Mouse (Mus musculus) left cerebral cortex, adult 11 months (tissue): ENCODE data around the gene D230025D16Rik.

ENCODE experiments used
- DNase-seq: peaks from one replicate; pipeline ENCODE4 v3.0.0; 2022; ENCODE audit warnings: low spot score

The D230025D16Rik gene

DNA sequence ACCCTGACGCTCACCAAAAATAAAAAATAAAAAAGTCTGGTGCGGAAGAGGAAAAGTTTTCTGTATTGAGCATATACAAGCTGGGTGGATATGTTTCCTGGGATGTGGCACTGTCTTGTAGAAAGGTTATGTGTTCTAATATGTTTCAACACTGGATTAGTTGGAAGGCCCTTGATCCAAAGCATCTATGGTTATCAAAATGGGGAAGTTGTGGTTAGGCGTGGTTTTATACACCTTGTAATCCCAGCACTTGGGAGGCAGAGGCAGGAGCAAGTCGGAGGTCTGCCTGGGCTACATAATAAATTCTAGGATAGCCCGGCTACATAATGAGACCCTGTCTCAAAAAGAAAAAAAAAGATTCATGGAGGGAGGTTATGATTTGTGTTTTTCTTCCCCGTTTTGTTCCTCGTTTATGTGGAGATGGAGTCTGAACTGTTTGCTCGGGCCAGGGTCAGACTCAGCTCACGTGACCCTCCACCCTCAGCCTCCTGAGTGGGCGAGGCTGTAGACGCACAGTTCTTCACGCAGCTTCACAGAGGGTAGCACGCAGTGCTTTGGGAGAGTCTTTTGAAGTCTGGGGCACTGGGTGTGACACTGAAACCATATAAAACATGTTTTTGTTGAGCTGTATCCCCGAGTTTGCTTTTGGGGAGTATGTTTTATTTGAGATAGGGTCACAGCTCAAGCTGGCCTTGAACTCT is 12.6 kb downstream of the D230025D16Rik start:
- no peak for DNase-seq

DNA sequence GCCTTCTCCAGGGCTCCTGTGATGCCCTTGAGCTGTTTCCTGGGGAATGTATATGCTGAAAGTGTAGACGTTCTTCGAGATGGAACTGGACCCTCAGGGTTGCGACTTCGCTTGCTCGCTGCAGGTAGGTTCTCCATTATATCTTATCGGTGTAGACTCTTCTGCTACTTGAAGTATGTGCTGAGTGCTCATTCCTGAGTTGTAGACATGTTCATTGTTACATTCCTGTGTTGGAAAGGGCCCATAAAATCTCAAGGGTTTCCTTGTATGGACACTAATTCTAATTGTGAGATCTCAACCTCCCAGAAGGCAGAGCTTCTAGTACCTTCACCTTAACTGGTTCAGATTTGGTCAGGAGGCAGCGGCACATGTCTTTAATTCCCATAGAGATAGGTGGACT is 16.1 kb downstream of the D230025D16Rik start:
- DNase-seq, result no peak

DNA sequence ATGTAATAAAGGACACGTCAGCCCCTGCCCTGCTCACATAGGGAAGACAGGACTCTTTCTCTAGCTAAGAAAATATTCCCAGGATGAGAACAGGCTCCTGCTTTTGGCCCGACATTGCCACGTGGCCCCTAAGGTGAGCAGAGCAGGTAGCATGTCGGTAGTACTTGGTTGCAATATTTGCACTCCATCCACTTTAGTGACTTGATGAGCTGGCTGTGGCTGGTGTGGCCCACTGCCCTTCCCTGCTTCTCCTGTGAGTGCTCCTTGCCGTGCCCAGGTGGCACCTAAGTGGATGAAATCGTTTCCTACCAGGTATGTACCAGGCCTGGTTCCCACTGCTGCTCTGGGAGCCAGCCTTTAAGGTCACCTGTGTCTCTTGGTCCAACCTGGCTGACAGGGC is 27.0 kb downstream of the D230025D16Rik start:
- DNase-seq, result no peak

DNA sequence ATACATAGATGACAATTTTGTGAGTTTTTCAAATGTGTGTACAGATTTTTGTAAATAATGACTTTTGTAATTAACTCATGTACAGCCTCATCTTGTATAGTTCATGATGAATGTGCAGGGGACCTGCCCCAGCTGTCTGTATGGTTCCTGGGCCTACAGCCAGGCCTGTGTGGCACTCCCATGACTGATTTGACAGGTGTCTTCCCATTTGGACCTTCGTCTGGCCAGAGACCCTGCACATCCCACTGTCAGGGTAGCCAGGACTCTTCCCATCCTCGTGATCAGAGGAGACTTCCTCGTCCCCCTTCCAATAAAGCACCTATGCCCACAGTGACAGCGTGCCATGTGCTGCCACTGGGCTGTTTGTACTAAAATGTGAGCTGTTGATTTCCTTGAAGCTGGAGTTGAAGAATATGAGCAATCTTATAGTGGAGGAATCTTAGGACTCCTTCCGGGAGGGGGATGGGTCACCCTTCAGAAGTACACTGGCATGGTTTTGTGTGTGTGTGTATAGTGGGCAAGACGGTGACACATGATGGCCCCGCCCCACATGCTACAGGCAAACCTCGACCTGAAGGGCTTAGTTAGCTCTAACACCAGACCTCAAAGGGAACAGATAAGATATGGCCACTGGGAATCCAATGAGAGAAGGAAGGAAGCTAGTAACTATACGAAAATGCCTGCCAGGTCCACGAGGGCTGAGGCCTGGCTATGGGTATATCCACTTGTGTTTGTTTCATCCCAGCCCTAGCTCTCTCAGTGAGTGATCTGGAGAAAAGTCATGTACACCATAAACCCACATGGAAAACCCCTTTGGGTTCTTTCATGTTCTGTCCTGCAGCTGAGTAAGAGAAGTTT is 28.0 kb downstream of the D230025D16Rik start:
- no peak for DNase-seq

DNA sequence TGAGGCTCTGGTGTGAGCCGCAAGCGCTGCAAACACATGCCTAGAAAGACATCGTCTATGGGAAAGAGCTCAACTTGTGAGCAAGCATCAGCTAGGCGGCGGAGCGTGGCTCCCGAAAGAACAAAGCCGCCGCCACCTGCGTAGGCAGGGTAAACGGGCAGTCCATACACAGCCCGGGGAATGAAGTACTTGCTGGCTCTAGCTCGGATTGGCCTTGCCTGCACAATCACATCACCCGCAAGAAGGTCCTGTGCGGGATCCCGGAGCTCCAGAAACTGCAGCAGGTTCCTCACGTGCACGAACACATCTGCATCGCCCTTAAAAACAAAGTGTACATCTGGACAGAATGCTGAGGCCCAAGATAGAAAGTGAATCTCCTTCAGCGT is 28.8 kb downstream of the D230025D16Rik start:
- no peak for DNase-seq

DNA sequence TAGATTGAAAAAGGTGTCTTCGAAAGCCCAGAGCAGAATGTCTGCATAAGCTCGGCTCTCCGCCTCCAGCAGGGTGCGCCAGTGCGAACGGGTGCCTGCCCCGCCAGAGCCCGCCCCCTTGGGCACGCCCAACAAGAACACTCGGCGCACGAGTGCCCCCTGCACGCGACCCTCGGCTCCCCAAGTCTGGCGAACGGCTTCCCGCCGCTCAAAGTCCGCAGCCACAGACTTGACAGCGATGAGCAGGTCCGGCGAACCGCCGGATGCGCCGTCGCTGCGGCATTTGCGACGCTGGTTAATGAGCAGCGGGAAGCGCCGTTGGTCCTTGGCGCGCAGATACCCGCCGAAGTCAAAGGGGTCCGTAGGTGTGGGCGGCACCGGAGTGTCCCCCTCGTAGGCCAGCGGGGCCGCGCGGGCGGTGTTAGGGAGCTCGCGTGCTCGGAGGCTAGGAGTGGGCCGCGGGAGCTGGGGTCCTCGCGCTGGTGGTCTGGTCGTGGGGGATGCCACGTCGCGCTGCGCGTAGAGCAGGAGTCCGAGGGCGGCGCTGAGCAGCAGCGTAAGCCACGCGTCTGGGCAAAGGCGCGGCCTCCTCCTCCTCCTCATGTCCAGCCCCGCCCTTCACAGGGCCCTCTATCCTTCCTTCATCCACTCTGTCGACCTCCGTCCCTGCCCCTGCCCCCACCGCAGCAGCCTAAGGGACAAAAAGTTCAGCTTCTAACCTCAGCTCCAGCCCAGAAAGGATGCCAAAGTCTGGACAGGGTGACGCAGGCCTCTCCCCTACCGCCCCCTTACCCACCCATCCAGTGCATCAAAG is 29.4 kb downstream of the D230025D16Rik start:
- peak; percentile 87 for DNase-seq

DNA sequence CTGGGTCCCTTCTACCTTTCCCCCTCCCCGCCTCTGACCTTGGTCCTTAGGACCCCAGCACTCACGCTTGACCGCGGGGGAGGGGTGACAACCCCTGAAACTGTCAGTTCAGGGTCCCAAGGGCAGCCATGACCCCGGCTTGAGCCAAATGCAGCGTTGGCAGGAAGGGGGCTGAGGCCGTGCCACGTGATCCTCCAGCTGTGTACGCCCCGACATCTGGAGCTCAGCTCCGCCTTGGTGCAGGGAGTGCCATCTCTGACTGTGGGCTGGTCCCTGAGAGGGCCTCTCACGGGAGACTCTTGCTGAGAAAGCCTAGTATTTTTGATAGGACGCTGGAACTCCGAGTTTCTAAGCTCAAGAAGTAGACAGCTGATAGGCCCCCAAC is 30.0 kb downstream of the D230025D16Rik start, which contains the start of gene B3gnt9:
B3gnt9 (minus strand) TSS at position 188 of the 385 bp plus-strand sequence.
- no peak for DNase-seq

DNA sequence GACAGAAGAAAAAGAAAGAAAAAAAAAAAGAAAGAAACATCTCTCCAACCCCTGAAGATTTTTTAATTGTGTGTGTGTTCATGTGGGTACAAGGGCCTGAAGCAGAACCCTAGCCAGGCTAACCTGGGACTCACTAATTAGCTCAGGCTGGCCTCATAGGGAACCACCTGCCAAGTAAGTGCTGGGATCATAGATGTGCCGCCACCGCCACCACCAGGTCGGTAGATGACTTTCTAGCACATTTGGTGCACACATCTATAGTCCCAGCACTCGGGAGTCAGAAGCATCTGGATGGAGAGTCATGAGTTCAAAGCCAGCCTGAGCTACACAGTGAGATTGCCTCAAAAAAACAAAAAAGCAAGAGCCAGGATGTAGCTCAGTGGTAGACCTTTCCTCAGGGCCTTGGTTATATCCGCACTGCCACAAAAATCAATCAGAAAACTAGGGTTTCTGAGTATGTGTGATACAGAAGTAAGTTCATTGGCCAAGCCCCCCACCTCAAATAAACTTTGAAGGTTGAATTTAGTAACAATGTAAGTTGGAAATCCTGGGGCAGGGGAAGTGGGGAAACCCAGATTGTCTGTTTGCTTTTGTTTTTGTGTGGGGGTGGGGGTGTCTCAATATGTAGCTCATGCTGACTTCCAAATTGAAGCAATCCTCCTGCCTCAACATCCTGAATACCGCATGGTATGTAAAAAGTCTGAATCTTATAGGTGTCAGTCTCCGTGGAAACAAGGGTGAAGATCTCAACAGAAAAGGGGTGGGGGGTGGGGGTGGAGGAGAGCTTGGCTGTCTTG is 32.6 kb downstream of the D230025D16Rik start:
- DNase-seq, result no peak

DNA sequence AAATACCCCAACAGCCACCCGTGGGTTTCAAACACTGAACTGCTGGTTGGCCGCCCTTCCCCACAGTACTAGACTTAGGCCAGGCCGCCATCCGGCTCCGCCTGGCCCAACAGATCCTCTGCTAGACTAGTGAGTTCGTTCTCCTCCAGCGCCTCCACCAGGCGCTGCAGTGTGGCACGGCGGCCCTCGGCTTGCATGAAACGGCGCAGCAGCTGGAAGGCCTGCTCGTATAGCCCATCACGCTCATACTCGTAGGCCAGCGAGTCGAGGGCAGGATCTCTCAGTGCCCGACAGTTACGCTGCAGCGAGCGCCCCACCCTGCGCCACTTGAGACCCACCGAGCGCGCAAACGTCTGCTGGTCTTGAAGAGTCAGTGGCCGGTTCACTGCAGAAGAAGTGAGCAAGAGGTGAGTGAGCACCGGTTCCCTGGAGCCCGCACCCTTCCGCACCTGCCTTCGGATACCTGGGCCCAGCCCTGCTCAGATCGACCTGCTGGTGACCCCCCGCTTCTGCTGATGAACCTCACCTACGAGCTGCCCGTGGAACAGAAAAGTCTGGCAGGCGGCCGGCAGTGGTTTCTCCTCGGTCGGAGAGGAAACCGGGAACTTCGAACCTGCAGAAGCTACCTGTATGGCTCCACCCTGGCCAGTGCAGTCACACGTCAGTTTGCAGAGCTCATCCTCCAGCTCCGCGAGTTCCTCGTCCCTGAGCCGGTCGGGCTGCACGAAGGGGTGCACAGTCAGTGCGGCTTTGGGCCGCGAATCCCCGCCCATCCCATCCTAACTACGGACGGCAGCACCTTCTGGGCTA is 34.2 kb downstream of the D230025D16Rik start:
- DNase-seq, result no peak

DNA sequence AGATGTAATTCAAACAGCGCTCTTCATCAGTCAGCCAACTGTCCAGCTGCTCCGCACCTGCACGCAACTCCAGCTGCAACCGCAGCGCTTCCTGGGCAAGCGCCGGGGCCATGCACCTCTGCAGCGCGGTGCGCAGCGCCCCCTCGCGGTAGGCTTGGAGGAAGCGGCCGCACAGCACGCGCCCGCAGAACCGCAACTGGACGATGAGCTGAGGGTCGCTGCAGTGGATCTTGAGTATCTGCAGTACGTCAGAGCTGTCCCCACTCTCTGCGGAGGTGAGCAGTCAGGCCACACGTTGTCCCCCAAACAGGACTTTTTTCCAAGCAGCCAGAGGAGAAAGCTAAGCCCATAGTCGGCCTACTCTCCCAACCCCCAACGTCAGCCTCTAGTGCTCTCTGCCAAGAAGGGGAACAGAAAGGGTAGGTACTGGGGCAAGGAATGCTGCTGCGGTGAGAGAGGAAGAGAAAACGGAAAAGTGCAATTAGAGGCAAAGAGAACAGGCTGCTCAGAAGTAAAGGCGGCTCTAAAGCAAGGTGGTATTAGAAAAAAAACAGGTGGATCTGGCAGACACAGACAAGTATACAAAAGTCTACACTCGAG is 34.9 kb downstream of the D230025D16Rik start:
- DNase-seq, result no peak

DNA sequence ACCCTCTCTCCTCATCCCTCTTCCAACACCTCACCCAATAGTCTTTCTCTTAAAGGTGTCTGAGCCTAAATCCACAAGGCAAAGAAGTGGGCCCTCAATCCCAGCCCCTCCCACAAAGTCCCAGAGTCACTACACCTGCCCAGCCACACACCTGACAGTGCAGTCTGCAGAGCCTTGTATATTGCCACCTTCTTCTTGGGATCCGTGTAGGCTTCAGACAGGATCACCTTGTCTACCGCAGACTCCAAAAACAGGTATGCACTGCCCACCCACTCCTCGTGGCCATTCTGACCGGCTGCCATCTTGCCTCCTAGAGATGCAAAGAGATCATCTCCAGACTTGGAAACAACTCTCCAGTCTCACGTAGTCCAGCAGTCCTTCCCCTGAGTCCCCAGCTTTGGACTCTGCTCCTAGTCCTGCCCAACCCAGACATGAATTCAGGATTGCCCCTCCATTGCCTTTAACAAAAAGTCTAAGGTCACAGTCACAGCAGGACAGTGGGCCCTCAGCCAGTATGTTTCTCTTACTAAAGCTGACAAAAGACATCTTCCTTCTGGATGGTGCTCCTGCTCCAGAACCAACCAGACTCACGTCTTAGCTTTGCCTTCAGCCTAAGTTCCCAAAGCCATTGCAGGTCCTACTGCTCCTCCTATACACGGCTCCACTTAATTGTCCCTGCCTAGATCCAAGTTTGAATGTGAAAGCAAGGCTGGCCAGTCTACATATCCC is 35.6 kb downstream of the D230025D16Rik start:
- no peak for DNase-seq

DNA sequence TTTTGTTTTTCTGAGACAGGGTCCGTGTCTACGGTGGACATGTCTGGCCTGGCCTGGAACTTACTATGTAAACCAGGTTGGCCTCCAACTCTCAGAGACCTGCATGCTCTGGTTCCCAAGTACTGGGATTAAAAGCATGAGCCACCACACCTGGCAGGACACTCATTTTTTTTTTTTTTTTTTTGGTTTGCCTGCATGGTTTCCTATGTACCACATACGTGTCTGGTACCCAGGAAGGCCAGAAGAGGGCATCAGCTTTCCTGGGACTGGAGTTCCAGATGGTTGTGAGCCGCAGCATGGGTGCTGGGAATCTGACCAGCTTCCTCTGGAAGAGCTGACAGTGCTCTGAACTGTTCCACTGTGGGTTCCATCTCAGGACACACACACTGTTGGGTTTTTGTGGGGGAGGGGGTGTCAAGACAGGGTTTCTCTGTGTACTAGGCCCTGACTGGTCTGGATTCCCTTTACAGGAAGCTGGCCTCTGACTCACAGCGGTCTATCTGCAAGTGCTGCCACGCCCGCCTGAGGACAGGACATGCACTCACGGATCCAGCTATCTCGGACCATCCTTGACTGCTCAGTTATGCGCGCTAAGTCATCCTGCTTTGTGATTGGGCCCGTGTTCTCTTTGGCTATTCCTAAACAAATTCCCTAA is 36.5 kb downstream of the D230025D16Rik start:
- no peak for DNase-seq

DNA sequence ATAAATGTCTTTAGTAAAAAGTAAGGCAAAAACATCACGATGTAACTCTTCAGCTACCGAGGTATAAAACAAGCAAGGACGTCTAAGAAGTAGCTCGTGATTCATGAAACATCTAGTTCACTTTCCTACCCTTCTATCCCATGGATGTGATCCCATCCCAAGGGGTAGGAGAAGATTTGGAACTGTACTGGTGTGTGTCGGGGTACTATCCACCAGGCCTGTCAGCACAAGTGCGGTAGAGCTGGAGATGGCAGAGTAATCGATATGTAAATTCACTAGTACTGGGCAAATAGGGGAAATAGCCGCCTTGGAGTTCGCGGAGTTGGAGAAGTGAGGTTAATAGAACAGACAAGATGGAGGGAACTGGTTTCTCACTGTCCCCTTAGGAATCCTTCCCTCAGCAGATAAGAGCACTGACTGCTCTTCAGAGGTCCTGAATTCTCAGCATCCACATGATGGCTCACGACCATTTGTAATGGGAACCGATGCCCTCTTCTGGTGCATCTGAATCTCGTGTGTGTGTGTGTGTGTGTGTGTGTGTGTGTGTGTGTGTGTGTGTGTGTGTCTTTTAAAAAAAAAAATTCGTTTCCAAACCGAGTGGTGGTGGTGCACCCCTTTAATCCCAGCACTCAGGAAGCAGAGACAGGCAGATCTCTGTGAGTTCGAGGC is 38.4 kb downstream of the D230025D16Rik start:
- no peak for DNase-seq

DNA sequence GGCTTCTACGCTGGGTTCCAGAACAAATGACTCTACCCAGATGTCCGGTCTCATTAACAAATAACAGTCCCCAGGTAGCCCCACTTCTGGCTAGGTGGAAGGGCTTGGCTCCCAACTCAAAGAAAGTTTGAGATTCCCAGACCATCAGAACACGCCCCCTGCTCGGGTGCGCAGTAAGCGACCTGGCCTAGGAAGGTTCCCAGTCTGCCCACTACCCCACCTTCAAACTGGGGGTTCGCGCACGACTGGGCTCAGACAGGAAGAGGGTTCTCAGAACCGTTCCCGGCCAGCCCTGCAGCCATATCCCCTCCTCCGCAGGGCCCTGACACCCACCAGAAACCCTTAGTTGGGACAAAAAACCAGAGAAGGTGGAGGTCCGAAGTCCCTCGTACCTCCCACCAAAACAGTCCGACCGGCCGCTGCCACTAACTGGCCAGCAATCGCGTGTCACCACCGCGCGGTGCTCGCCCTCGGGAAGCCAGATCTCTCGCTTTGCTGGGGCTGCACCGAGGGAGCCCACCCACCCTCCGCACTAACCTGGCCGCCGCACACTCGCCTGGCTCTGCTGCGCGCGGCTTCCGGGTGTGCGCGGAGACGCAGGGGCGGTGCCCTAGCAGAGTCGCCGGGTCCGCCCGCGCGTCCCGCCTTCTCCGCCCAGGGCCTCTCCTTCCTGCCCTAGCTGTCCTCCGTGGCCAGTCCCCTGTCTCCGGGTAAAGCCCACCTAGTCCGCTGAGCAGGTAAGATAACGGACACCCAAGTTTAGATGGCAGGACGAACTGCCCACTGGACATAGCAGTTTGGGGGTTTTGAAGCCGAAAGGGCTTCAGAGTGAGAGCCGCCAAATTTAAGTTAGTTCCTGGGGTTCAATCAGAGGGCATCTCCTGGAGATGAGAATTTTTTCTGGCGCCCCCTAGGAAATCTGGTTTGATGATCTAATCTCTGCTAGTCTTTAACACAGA is 39.4 kb downstream of the D230025D16Rik start, which contains the start of the genes Tradd and Fbxl8:
Tradd (minus strand) TSS at position 586 of the 959 bp plus-strand sequence.
Fbxl8 (plus strand) TSS at position 625 of the 959 bp plus-strand sequence.
- no peak for DNase-seq

DNA sequence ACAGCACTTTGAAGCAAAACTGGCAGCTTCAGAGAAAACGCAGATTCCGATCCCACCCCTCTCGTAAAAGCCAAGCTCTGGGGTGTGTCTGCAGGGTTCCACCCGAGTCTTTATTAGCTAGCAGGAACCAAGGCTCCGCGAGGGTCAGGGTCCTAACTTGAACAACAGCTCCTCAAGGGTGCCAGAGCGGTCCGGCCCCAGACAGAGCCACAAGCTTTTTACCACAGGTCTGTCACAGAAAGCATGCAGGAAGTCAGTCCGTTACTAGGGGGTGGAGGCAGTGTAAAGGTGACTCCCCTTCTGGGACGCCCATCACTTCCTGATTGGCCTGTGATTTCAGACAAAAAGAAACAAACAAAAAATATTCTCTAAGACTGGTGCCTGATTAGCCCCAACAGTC is 40.2 kb downstream of the D230025D16Rik start:
- DNase-seq, result no peak

DNA sequence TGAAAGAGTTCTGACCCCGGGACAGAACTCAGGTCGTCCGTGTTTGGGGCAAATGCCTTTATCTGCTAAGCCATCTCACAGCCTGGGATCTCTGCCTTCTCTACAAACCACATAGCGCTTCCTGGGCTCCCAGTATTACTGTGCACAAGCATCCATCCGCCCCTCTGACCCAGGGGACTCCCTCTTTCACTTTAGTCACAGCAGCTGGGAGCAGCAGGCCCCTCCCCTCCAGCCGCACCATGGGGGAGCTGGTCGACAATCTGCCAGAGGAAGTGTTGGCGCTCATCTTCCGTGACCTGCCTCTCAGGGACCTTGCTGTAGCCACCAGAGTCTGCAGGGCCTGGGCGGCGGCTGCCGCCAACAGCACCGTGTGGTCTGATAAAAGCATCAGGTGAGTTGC is 41.8 kb downstream of the D230025D16Rik start:
- DNase-seq, result no peak
